Mouse (Mus musculus) thymus, adult 2 months (tissue): Measurements from ENCODE around the gene Arhgap24. TPM values are rescaled to one million over a fixed set of nuclear protein-coding genes. Genes with fewer than 3 reads are reported as not detected.

ENCODE experiments used
- DNase-seq: peaks from one replicate; pipeline ENCODE4 v3.0.0; 2021
- H3K27ac ChIP-seq: fragments of 200-500 bp; 2 replicates; pipeline ENCODE4 v1.5.1; 2012; ENCODE audit warnings: low read length, control low read depth; ENCODE audit not compliant: control insufficient read depth, insufficient read depth
- H3K27me3 ChIP-seq: fragments of 200-500 bp; 2 replicates; pipeline ENCODE4 v1.6.1; 2012; ENCODE audit warnings: mild to moderate bottlenecking, low read length, moderate library complexity, mixed read lengths; ENCODE audit not compliant: control insufficient read depth, insufficient read depth
- H3K36me3 ChIP-seq: fragments of 200-500 bp; 2 replicates; pipeline ENCODE4 v1.6.1; 2012; ENCODE audit warnings: mild to moderate bottlenecking, low read length, moderate library complexity; ENCODE audit not compliant: control insufficient read depth, insufficient read depth
- H3K4me1 ChIP-seq: fragments of 200-500 bp; replicated peaks from 2 replicates; pipeline ENCODE4 v1.6.1; 2012; ENCODE audit warnings: low read length; ENCODE audit not compliant: control insufficient read depth, insufficient read depth
- H3K4me3 ChIP-seq: fragments of 200-500 bp; 2 replicates; pipeline ENCODE4 v1.5.1; 2012; ENCODE audit warnings: mild to moderate bottlenecking, low read length, control low read depth, moderate library complexity; ENCODE audit not compliant: control insufficient read depth, insufficient read depth
- CTCF ChIP-seq: fragments of 200-500 bp; IDR thresholded peaks from 2 replicates; pipeline ENCODE4 v1.5.1; 2012; ENCODE audit warnings: mild to moderate bottlenecking, control low read depth, low read length, moderate library complexity, borderline replicate concordance; ENCODE audit not compliant: control insufficient read depth, poor library complexity, insufficient read depth; ENCODE audit errors: extremely low read depth
- POLR2A ChIP-seq: fragments of 200-500 bp; IDR thresholded peaks from 2 replicates; pipeline ENCODE4 v1.6.1; 2012; ENCODE audit warnings: mild to moderate bottlenecking, low read length, control low read depth, moderate library complexity; ENCODE audit not compliant: control insufficient read depth, poor library complexity, insufficient read depth; ENCODE audit errors: extremely low read depth
- WGBS: fragments of 180-500 bp; shearing (Covaris S2); methylation state at CpG from one replicate; pipeline ENCODE4 v1.1.7; 2018; 5-methylcytosine and 5-hydroxymethylcytosine counted together
- polyA plus RNA-seq: library from polyadenylated mRNA; depleted of rRNA; stranded (reverse); fragments of >200 nt; gene quantifications from 2 replicates; pipeline ENCODE4 v1.2.3, GENCODE M21; 2012

Gene Arhgap24
- polyA plus RNA-seq, 1 experiment: 4.5 TPM

- Histone ChIP-seq H3K36me3 (no peaks in the 10 kb centered on the region), H3K4me1 (no peaks in the 10 kb centered on the region), H3K4me3 (no peak overlapping the region), H3K27me3 (no peaks in the 10 kb centered on the region), H3K27ac (no peak overlapping the region)
- 98% methylated on average over 3 of the region's 3 CpGs for WGBS
- DNase-seq: no peak
- TF ChIP-seq POLR2A: no peak
- no peak for TF ChIP-seq CTCF
These were observed 12.9 kb upstream of the Arhgap24 start for GRCm38 (mm10) chr5:102468292-102468691.

GRCm38 (mm10) chr5:102470284-102470683 lies 10.9 kb upstream of the Arhgap24 start:
- no peaks in the 10 kb centered on the region for H3K27me3 ChIP-seq
- H3K4me3 ChIP-seq: no peak overlapping the region
- WGBS: over 99% methylated on average over 2 of the region's 2 CpGs
- H3K27ac ChIP-seq: no peak overlapping the region
- no peak for DNase-seq
- TF ChIP-seq POLR2A (no peak), CTCF (no peak)
- no peaks in the 10 kb centered on the region for H3K4me1 ChIP-seq
- no peaks in the 10 kb centered on the region for H3K36me3 ChIP-seq

- H3K27ac ChIP-seq: no peak overlapping the region
- 18% methylated on average over 2 of the region's 2 CpGs for WGBS
- H3K4me3 ChIP-seq: no peak overlapping the region
- no peak for DNase-seq
- H3K36me3 ChIP-seq: no peaks in the 10 kb centered on the region
- H3K27me3 ChIP-seq: no peaks in the 10 kb centered on the region
- TF ChIP-seq CTCF: no peak
- no peak for TF ChIP-seq POLR2A
- peaks cover 4% of the 10 kb centered on the region; the same call in 1 of the 2 replicates for H3K4me1 ChIP-seq
These were observed 3.1 kb upstream of the Arhgap24 start for GRCm38 (mm10) chr5:102478076-102478475.

- Histone ChIP-seq H3K27me3 (no peaks in the 10 kb centered on the region), H3K27ac (no peak overlapping the region), H3K4me1 (peaks cover 4% of the 10 kb centered on the region; the same call in 1 of the 2 replicates), H3K4me3 (no peak overlapping the region), H3K36me3 (no peaks in the 10 kb centered on the region)
- no peak for DNase-seq
- 89% methylated on average over 10 of the region's 10 CpGs for WGBS
- no peak for TF ChIP-seq POLR2A
- no peak for TF ChIP-seq CTCF
These were observed 2.2 kb downstream of the Arhgap24 start for GRCm38 (mm10) chr5:102483285-102483975.

GRCm38 (mm10) chr5:102491554-102491953 lies 10.4 kb downstream of the Arhgap24 start:
- 7% methylated on average over 5 of the region's 5 CpGs for WGBS
- no peaks in the 10 kb centered on the region for H3K36me3 ChIP-seq
- no peak overlapping the region for H3K27ac ChIP-seq
- H3K4me1 ChIP-seq: no peaks in the 10 kb centered on the region
- no peak for DNase-seq
- TF ChIP-seq POLR2A (no peak), CTCF (no peak)
- H3K27me3 ChIP-seq: no peaks in the 10 kb centered on the region
- H3K4me3 ChIP-seq: no peak overlapping the region

- DNase-seq: no peak
- TF ChIP-seq POLR2A: no peak
- no peaks in the 10 kb centered on the region for H3K4me1 ChIP-seq
- H3K36me3 ChIP-seq: no peaks in the 10 kb centered on the region
- H3K27me3 ChIP-seq: no peaks in the 10 kb centered on the region
- H3K4me3 ChIP-seq: no peak overlapping the region
- WGBS: 83% methylated on average over 9 of the region's 9 CpGs
- H3K27ac ChIP-seq: no peak overlapping the region
These were observed 11.0 kb downstream of the Arhgap24 start for GRCm38 (mm10) chr5:102492152-102492551.

- TF ChIP-seq CTCF (no peak), POLR2A (no peak)
- Histone ChIP-seq H3K4me3 (no peak overlapping the region), H3K27ac (no peak overlapping the region), H3K36me3 (no peaks in the 10 kb centered on the region), H3K4me1 (no peaks in the 10 kb centered on the region), H3K27me3 (no peaks in the 10 kb centered on the region)
- WGBS: 85% methylated on average over 6 of the region's 6 CpGs
- DNase-seq: no peak
These were observed 13.6 kb downstream of the Arhgap24 start for GRCm38 (mm10) chr5:102494827-102495226.
